Mouse (Mus musculus): Measurements from ENCODE around the gene Ces3a.
"Not testable (repeated sequence)": the region's sequence is repeated elsewhere in the genome, so short reads cannot be mapped to it uniquely, and the experiment has no call there.

The Ces3a gene

GRCm38 (mm10) chr8:105102101-105102785 is 53.8 kb downstream of the Ces3a start:
- not testable (repeated sequence) for DNase-seq

GRCm38 (mm10) chr8:105103701-105104100 is 55.3 kb downstream of the Ces3a start:
- DNase-seq, result not testable (repeated sequence)

DNA sequence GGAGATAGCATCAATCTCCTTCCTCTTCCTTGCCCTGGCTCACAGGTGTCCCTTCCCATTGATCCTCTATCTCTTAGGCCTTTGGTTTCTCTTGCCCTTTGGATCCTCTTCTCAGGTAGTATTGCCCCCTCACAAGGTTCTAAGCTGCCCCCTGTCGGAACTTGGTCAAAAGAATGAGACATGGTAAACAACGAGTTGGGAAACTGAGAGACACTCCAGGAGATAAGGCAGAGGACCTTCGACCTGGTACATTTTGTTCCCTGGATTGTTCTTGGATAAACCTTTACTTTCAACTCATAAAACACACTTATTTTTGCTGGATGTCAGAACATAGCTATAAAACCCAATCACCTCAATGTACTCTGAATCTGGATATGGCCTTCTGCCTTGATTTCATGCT is 55.8 kb downstream of the Ces3a start:
- no peak for DNase-seq
